Mouse (Mus musculus): ENCODE results near the gene Slc38a4.

The Slc38a4 gene

DNA sequence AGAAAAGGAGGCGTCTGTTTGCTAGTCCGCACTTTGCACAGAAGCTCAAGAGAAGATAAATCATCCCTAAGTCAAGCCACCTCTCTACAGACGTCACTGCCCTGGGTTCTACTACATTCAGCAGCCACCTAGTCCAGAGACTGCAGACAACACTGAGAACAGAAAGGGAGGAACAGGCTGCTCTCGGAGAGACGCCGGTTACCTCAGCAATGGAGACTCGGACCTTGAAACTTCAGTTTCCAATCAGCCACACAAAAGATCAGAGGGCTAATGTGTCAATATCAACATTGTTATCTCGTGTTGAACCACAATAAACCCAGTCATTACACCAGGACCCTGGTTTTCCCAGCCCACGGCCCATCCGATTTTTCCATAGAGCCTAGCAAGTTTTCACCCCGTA is 36.4 kb downstream of the Slc38a4 start:
- no peak for DNase-seq (ENCODE audit: low read depth, low spot score)

- DNase-seq (ENCODE audit: low read depth, low spot score), result no peak
Observed at GRCm38 (mm10) chr15:97017195-97017594, 38.6 kb downstream of the Slc38a4 start.

- no peak for DNase-seq (ENCODE audit: low read depth, low spot score)
Observed at GRCm38 (mm10) chr15:97015036-97015596, 40.6 kb downstream of the Slc38a4 start.

- DNase-seq (ENCODE audit: low read depth, low spot score), result no peak
Observed at GRCm38 (mm10) chr15:97011599-97012372, 44.0 kb downstream of the Slc38a4 start.

DNA sequence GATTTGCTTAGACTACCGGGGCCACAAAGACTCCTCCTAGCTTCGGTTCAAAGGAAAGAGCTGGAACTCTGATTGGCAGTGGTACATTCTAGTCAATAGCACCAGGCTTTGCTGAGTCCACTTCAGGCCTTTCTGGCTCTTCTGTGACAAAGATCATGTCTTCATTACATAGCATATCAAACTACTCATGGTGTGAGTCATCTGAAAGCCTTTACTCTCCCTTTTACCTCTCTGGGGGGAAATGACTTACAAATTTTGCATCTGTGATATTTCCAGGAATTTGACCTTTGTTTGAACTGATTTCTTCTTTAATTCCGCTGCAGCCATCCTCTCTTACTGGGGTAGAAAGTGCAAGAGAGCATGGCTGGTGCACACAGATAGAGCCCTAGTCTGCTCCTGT is 46.5 kb downstream of the Slc38a4 start:
- DNase-seq (ENCODE audit: low read depth, low spot score), result no peak

GRCm38 (mm10) chr15:97005631-97006234 is 50.0 kb downstream of the Slc38a4 start:
- no peak for DNase-seq (ENCODE audit: low read depth, low spot score)

DNA sequence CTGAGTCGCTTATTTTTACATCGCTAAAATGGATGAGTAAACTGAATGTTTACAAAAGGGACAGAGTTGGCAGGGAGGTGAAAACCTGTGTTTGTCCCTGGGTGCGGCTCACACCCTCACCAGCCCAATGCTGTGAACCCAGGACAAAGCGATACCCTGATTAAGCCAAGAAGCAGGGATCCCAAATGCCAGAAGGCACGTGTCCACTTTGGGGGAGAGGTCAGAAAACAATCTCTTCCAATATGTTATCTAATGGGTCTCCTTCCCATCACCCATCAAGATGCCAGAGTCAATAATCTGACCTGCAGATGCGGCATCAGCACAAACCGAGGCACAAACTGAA is 51.3 kb downstream of the Slc38a4 start:
- no peak for DNase-seq (ENCODE audit: low read depth, low spot score)

DNA sequence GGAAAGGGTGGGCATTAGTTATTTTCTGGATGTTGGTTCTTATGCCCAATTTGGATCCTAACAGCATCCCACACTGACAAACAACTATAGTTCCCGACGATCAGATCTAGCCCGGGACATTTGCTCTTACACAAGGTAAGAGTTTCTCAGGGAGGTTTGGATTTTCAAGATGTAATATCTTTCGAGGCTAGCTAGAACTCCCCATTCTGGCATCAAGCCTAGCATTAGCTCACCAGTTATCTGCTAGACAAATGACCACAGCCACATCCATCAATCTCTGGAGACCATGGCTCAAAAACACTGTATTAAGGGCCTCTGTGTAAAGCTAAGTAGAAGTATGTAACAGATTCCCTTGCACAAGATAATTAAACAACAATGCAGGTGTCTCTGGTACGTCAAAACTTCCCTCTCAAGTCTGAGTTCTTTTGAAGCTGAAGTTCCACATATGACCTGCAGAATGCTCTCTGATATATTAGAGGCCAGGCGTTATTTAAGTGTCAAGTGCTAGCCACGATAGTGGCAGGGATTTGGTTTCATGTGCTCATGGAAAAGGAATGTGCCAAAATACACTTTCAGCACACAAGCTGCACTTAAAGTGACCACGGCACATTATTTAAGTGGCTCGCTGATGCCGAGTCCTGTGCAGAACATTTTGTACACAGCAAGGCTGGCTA is 51.8 kb downstream of the Slc38a4 start:
- DNase-seq (ENCODE audit: low read depth, low spot score), result no peak

DNA sequence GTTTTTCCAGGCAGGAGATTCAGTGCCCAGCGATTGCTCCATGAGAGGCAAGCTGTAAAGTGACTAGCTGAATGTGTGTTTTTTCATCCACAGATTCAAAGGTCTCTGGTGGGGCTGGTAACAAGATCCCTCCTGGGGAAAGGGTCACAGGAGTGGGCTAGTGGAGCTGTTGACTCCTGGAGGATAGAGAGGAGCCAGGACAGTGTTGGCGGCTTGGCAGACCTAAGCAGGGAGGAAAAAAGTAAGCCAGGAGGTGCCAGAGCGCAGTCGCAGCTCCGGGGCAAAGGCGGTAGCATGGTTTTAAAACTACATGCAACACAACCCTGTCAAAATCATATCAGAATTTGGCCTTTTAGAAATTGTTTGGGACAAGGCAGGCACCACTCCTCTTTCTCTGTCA is 52.6 kb downstream of the Slc38a4 start:
- no peak for DNase-seq (ENCODE audit: low read depth, low spot score)

GRCm38 (mm10) chr15:97002752-97003151 is 53.0 kb downstream of the Slc38a4 start:
- DNase-seq (ENCODE audit: low read depth, low spot score), result no peak

- no peak for DNase-seq (ENCODE audit: low read depth, low spot score)
Observed at GRCm38 (mm10) chr15:97001886-97002285, 53.9 kb downstream of the Slc38a4 start.

GRCm38 (mm10) chr15:97001416-97001815 is 54.3 kb downstream of the Slc38a4 start:
- no peak for DNase-seq (ENCODE audit: low read depth, low spot score)

DNA sequence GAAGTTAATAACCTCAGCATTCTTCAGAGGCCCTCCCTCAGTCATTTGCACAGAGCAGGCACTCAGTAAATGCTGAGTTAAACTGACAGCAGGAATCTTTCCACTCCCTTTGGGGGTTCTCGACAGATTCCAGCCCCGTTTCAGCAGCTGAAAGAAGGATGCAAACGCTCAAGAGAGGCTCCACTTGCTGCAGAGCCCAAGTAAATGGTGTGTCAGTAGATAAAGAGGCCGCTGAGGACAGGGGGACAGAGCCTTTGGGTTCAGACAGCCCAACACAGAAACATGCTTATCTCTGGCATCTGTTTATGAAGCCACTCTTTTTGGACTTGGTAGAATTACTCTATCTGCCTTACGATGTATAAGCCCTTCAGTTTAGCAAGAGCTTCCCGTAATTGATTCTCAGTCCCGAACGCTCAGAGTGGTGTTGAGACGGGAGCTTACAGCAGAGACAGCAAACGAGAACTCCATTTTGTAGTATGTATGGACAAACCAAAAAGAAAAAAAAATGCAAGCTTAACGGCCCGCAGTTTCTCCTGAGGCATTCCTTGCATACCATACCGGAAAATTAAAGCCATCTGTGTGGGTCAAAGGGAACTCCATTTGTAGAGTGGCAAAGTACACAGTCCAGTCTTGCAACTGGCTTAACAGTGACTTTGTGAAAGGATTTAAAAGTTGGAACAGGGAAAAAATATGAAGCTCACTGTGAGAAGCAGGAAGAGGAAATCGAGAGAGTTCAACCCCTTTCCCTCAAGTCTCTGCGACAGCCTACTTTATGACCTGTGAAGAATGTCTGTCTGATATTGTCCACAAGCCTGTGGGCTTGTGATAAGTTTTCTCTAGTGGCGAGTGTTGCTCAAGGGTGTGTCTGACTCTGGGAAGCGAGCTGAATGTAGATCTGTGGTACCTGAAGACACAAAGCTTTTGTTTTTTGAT is 55.2 kb downstream of the Slc38a4 start:
- DNase-seq (ENCODE audit: low read depth, low spot score), result no peak

GRCm38 (mm10) chr15:96999401-96999800 is 56.4 kb downstream of the Slc38a4 start:
- DNase-seq (ENCODE audit: low read depth, low spot score), result no peak

DNA sequence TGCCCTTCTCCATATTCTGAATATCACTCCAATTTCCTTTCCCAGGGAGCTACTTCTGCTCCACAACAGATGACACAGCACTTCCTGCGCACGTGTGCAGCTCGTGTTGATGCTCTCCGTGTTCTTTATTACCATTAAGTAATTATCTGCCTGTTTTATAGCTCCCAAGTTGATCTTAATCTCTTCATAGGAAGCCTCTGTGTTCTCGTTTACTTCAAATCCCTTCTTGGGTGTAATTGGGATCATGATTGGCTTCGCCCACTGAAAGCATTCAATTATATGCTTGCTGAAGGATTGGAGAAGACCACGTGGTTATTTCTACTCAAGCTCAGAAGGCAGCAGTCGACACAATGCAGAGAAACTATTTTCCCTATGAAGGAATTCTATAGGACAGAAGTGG is 70.1 kb downstream of the Slc38a4 start:
- DNase-seq (ENCODE audit: low read depth, low spot score), result no peak

DNA sequence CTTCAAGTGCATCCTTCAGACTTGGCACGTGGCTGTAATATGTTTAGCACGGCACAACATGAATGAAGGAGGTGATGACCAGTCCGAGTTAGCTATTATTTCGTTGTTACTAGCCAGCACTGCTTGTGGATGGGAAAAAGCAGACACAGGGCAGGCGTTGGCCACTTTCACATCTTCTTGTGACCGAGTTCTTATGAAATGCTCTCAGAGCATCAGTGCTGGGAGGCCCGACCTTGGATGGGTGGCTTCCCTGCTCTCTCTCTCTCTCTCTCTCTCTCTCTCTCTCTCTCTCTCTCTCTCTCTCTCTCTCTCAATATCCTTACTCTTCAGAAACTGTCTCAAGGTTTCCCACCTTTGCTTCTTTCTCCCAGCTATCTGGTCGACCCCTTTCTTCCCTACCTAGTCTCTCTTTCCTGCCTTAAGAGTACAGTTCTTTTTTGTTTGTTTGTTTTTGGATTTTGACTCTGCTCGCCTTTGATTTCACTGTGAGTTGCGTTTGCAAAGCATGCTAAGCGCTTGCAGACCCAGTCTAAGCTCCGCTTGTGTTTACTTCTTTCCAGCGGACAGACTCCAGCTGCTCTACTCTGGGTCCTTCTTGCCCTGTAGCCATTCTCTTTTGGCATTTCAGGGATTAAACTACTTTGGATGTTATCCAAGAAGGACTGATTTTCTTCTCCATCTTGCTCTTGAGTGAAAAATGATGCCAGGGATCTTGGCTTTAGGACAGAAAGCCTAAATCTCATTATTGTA is 72.0 kb downstream of the Slc38a4 start:
- no peak for DNase-seq (ENCODE audit: low read depth, low spot score)

DNA sequence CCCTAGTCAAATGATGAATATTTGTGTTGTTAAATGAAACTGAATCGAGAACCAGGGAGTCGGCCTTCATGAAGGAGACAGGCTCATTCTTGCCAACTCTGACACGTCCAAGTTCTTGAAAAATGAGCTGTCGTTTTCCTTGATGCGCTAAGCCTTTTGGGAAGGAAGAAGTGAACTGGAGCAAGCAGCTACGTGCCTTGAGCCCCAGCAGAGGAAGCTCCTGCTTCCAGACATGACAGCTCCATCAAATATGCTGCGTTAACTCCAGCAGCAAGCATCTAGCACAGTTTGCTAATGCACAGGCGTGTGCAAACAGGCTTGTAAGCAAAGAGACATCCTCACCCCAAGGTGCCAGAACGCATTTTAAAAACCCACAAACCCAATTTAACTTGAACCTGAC is 80.6 kb downstream of the Slc38a4 start:
- no peak for DNase-seq (ENCODE audit: low read depth, low spot score)

GRCm38 (mm10) chr15:96974131-96974530 is 81.6 kb downstream of the Slc38a4 start:
- DNase-seq (ENCODE audit: low read depth, low spot score), result no peak

GRCm38 (mm10) chr15:96973370-96973769 is 82.4 kb downstream of the Slc38a4 start:
- DNase-seq (ENCODE audit: low read depth, low spot score), result no peak

DNA sequence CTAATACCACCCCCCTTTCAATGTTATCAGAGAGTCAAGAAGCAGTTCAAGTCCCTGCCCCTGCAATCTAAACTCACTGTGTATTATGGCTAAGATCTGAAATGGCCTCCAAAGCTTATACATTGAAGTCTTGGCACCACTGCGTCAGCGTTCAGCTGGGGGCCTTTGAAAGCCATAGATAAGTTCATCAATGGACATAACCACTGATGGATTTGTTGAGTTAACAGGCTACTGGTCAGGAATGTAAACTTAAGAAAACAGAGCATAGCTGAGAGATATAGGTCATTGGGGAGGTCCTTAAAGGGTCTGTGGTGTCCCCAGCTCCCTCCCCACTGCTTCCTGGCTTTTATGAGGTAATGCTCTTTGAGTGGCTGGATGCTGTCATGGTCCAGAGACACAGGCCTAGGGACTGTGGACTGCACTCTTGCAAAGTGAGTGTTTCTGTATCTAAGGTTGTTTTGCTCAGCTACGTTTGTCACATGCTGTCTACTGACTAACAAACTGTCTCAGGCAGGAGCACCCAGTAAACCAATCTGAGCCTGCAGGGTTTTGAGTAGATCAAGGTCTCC is 83.0 kb downstream of the Slc38a4 start:
- DNase-seq (ENCODE audit: low read depth, low spot score), result no peak

Measured in brain, embryonic 18.5 days (tissue).